Mouse (Mus musculus): ENCODE data around the gene Grip1.

DNA sequence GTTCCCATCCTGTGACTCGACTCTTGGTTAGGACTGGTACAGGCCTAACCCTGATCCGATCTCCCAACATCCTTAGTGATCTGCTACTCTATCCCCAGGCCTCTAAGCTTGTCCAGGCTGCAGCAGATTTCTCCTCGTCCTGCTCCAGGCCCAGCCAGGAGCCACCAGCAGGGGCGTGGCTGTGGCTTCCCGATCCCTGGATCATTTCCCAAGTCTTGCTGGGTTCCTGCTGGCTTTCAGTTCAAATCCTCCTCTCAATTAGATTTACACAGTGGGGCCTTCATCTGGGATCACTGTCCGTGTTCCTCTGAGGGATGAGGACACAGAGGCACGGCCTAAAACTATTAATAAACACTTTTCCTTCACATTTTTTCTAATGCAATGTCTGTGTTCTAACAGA, 25.5 kb upstream of the Grip1 start:
- no peak for TF ChIP-seq POLR2A (IDR thresholded peaks at IDR 0.05; ENCODE audit: low read depth, low read length)
- TF ChIP-seq CTCF (IDR thresholded peaks at IDR 0.05; ENCODE audit: borderline replicate concordance, insufficient read depth, low read length) = no peak
